Mouse (Mus musculus) intestine, postnatal 0 days (tissue): ENCODE results near the gene Kcnip2. TPM values are rescaled to one million over a fixed set of nuclear protein-coding genes. Genes with fewer than 3 reads are reported as not detected.
A peak's percentile ranks its signal among the peaks of the same experiment; 100 is the strongest.

Experiments used
- ATAC-seq: fragments of 200-750 bp; cut with Nextera tagmentation; 2 replicates; pipeline ENCODE4 v1.8.0; 2017; ENCODE audit warnings: mild to moderate bottlenecking, moderate TSS enrichment, moderate library complexity
- H3K27ac ChIP-seq: fragments of 300-500 bp; sonication (generic); 2 replicates; pipeline ENCODE4 v1.5.1; 2014; ENCODE audit warnings: mild to moderate bottlenecking, low read depth, low read length, moderate library complexity
- H3K27me3 ChIP-seq: fragments of 300-500 bp; sonication (generic); replicated peaks from 2 replicates; pipeline ENCODE4 v1.6.1; 2014; ENCODE audit warnings: low read length, mixed read lengths; ENCODE audit not compliant: control insufficient read depth, insufficient read depth
- H3K36me3 ChIP-seq: fragments of 300-500 bp; sonication (generic); 2 replicates; pipeline ENCODE4 v1.6.1; 2014; ENCODE audit warnings: mild to moderate bottlenecking, moderate library complexity; ENCODE audit not compliant: control insufficient read depth, insufficient read depth
- H3K4me1 ChIP-seq: fragments of 300-500 bp; sonication (generic); replicated peaks from 2 replicates; pipeline ENCODE4 v1.6.1; 2014; ENCODE audit warnings: antibody characterized with exemption, low read length, mixed read lengths; ENCODE audit not compliant: control insufficient read depth, insufficient read depth
- H3K4me2 ChIP-seq: fragments of 300-500 bp; sonication (generic); replicated peaks from 2 replicates; pipeline ENCODE4 v1.6.1; 2014; ENCODE audit warnings: low read depth, mild to moderate bottlenecking, moderate library complexity
- H3K4me3 ChIP-seq: fragments of 300-500 bp; sonication (generic); 2 replicates; pipeline ENCODE4 v1.5.1; 2014; ENCODE audit warnings: low read depth, low read length
- H3K9ac ChIP-seq: fragments of 300-500 bp; sonication (generic); 2 replicates; pipeline ENCODE4 v1.6.1; 2014; ENCODE audit warnings: mild to moderate bottlenecking, low read depth, low read length
- H3K9me3 ChIP-seq: fragments of 300-500 bp; sonication (generic); 2 replicates; pipeline ENCODE4 v1.6.1; 2016; ENCODE audit warnings: mixed run types; ENCODE audit not compliant: control insufficient read depth
- CTCF ChIP-seq: sonication (generic); IDR thresholded peaks from 2 replicates; pipeline ENCODE4 v1.5.1; 2016; ENCODE audit warnings: low read depth, mild to moderate bottlenecking, control low read depth, antibody characterized with exemption, moderate library complexity
- WGBS: fragments of 180-500 bp; shearing (Covaris S2); extraction: QIAGEN DNeasy Blood & Tissue Kit; methylation state at CpG from one replicate; pipeline ENCODE4 v1.1.7; 2014; 5-methylcytosine and 5-hydroxymethylcytosine counted together
- polyA plus RNA-seq: library from polyadenylated mRNA; unstranded; fragments of >200 nt; fragmentation: Nextera tagmentation; extraction: Ambion mirVana; gene quantifications from 2 replicates; pipeline ENCODE4 v1.2.1, GENCODE M21; 2015

Gene Kcnip2
- polyA plus RNA-seq, 1 experiment from 2014 or later: 3.6 TPM

DNA sequence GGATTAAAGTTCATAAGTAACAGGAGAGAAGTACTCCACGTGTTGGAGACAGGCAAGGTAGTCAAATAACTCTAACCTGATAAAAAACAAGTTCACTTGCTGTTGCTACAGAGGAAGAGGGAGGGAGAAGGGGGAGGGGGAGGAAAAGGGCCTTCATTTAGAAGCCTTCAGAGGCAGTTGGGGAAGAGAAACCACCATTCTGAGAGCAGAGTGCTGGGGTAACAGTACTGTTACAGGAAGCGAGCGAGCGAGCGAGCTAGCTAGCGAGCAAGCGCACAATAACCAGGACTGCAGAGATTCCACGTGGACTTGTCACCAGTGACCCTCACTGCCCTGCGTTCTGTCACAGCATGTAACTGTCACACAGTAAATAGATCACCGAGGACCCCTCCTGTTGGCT lies 27.6 kb upstream of the Kcnip2 start:
- H3K4me1 ChIP-seq: no peaks in the 10 kb centered on the region
- no peak overlapping the region for H3K27ac ChIP-seq
- H3K4me3 ChIP-seq: no peak overlapping the region
- H3K27me3 ChIP-seq: no peaks in the 10 kb centered on the region
- WGBS: 43% methylated on average over 10 of the region's 10 CpGs
- no peak for ATAC-seq
- H3K4me2 ChIP-seq: no peak overlapping the region
- no peak for TF ChIP-seq CTCF
- H3K36me3 ChIP-seq: peaks cover 7% of the 10 kb centered on the region; the same call in 1 of the 2 replicates
- no peak overlapping the region for H3K9ac ChIP-seq
- H3K9me3 ChIP-seq: no peaks in the 10 kb centered on the region

GRCm38 (mm10) chr19:45837050-45837994 lies 21.5 kb upstream of the Kcnip2 start:
- no peak overlapping the region for H3K27ac ChIP-seq

DNA sequence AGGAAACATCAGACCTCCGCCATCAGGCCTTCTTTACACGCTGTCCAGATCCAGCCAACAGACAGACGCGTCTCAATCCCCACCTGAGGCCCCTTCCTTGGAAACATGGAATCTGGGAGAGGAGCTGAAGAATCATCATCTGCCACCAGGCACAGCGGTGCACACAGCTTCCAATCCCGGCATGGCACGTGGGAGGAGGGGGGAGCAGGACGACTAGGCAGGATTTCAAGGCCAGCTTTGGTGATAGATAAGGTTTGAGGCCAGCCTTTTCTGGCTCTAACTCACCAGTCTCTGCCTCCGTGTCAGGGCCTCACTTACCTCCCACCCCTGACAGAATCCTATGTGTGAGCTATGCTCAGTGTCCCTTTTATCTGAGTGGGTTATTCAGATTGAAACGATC lies 19.6 kb upstream of the Kcnip2 start:
- no peak for TF ChIP-seq CTCF
- no peak overlapping the region for H3K4me2 ChIP-seq

More at GRCm38 (mm10) chr19:45837050-45837994, 21.5 kb upstream of the Kcnip2 start:
- H3K9ac ChIP-seq: no peak overlapping the region
- no peak for ATAC-seq
- no peaks in the 10 kb centered on the region for H3K9me3 ChIP-seq
- 78% methylated on average over 12 of the region's 12 CpGs for WGBS
- H3K4me2 ChIP-seq: no peak overlapping the region
- H3K4me3 ChIP-seq: no peak overlapping the region
- no peaks in the 10 kb centered on the region for H3K27me3 ChIP-seq
- TF ChIP-seq CTCF: no peak
- H3K36me3 ChIP-seq: peaks cover 4% of the 10 kb centered on the region; the same call in 1 of the 2 replicates
- H3K4me1 ChIP-seq: no peaks in the 10 kb centered on the region

GRCm38 (mm10) chr19:45833665-45834064 lies 17.8 kb upstream of the Kcnip2 start:
- H3K4me3 ChIP-seq: no peak overlapping the region
- no peaks in the 10 kb centered on the region for H3K9me3 ChIP-seq
- no peak for TF ChIP-seq CTCF
- H3K4me2 ChIP-seq: no peak overlapping the region
- no peak overlapping the region for H3K9ac ChIP-seq
- WGBS: 90% methylated on average over 10 of the region's 10 CpGs
- H3K27ac ChIP-seq: no peak overlapping the region
- no peaks in the 10 kb centered on the region for H3K4me1 ChIP-seq
- no peaks in the 10 kb centered on the region for H3K36me3 ChIP-seq
- no peak for ATAC-seq
- no peaks in the 10 kb centered on the region for H3K27me3 ChIP-seq

More for the DNA sequence above, 19.6 kb upstream of the Kcnip2 start:
- ATAC-seq: no peak
- Histone ChIP-seq H3K4me3 (no peak overlapping the region), H3K9ac (no peak overlapping the region), H3K27ac (no peak overlapping the region), H3K36me3 (no peaks in the 10 kb centered on the region), H3K9me3 (no peaks in the 10 kb centered on the region), H3K27me3 (no peaks in the 10 kb centered on the region), H3K4me1 (no peaks in the 10 kb centered on the region)
- WGBS: 73% methylated on average over 10 of the region's 10 CpGs

GRCm38 (mm10) chr19:45830679-45831078 lies 14.8 kb upstream of the Kcnip2 start:
- H3K4me3 ChIP-seq: no peak overlapping the region
- H3K27me3 ChIP-seq: no peaks in the 10 kb centered on the region
- WGBS: 36% methylated on average over 2 of the region's 2 CpGs
- H3K36me3 ChIP-seq: no peaks in the 10 kb centered on the region; the same call in 1 of the 2 replicates
- no peaks in the 10 kb centered on the region for H3K9me3 ChIP-seq
- no peak overlapping the region for H3K27ac ChIP-seq
- TF ChIP-seq CTCF: peak; percentile 42
- no peaks in the 10 kb centered on the region for H3K4me1 ChIP-seq
- H3K9ac ChIP-seq: no peak overlapping the region
- ATAC-seq: no peak
- H3K4me2 ChIP-seq: no peak overlapping the region

GRCm38 (mm10) chr19:45827736-45828135 lies 11.9 kb upstream of the Kcnip2 start:
- Histone ChIP-seq H3K36me3 (no peaks in the 10 kb centered on the region; the same call in 1 of the 2 replicates), H3K9ac (no peak overlapping the region), H3K27ac (peak overlapping the region; percentile 21; the same call in 1 of the 2 replicates), H3K4me2 (no peak overlapping the region), H3K9me3 (no peaks in the 10 kb centered on the region), H3K27me3 (no peaks in the 10 kb centered on the region), H3K4me3 (no peak overlapping the region), H3K4me1 (no peaks in the 10 kb centered on the region)
- peak; percentile 27 for TF ChIP-seq CTCF
- no peak for ATAC-seq
- WGBS: 91% methylated on average over 3 of the region's 3 CpGs
